Mouse (Mus musculus) lung, embryonic 14.5 days (tissue): Measurements from ENCODE around the gene Vps11. TPM values are rescaled to one million over a fixed set of nuclear protein-coding genes. Genes with fewer than 3 reads are reported as not detected.
"Not testable (repeated sequence)": the region's sequence is repeated elsewhere in the genome, so short reads cannot be mapped to it uniquely, and the experiment has no call there.

Experiments used
- ATAC-seq: fragments of 200-750 bp; cut with Nextera tagmentation; 2 replicates; pipeline ENCODE4 v1.8.0; 2017; ENCODE audit warnings: mild to moderate bottlenecking, moderate TSS enrichment, moderate library complexity; ENCODE audit not compliant: insufficient read depth
- DNase-seq: peaks from one replicate; pipeline ENCODE4 v3.0.0-alpha.2; 2015
- H3K27ac ChIP-seq: fragments of 300-500 bp; sonication (generic); 2 replicates; pipeline ENCODE4 v1.5.1; 2014; ENCODE audit warnings: low read depth, mild to moderate bottlenecking, moderate library complexity
- H3K27me3 ChIP-seq: fragments of 300-500 bp; sonication (generic); 2 replicates; pipeline ENCODE4 v1.6.1; 2014; ENCODE audit warnings: low read length, control low read depth; ENCODE audit not compliant: insufficient read depth
- H3K36me3 ChIP-seq: fragments of 300-500 bp; sonication (generic); 2 replicates; pipeline ENCODE4 v1.6.1; 2014; ENCODE audit warnings: control low read depth; ENCODE audit not compliant: insufficient read depth
- H3K4me1 ChIP-seq: fragments of 300-500 bp; sonication (generic); 2 replicates; pipeline ENCODE4 v1.6.1; 2014; ENCODE audit warnings: antibody characterized with exemption, control low read depth; ENCODE audit not compliant: insufficient read depth
- H3K4me2 ChIP-seq: fragments of 300-500 bp; sonication (generic); 2 replicates; pipeline ENCODE4 v1.6.1; 2014; ENCODE audit warnings: mild to moderate bottlenecking
- H3K4me3 ChIP-seq: fragments of 300-500 bp; sonication (generic); 2 replicates; pipeline ENCODE4 v1.5.1; 2014; ENCODE audit warnings: low read depth, low read length
- H3K9ac ChIP-seq: fragments of 300-500 bp; sonication (generic); 2 replicates; pipeline ENCODE4 v1.6.1; 2014
- H3K9me3 ChIP-seq: fragments of 300-500 bp; sonication (generic); 2 replicates; pipeline ENCODE4 v1.6.1; 2016; ENCODE audit warnings: low read depth, low read length, control low read depth
- CTCF ChIP-seq: IDR thresholded peaks from 2 replicates; pipeline ENCODE4 v1.5.1; 2016; ENCODE audit warnings: antibody characterized with exemption, low read depth
- WGBS: fragments of 180-500 bp; shearing (Covaris S2); extraction: QIAGEN DNeasy Blood & Tissue Kit; methylation state at CpG from one replicate; pipeline ENCODE4 v1.1.7; 2014; 5-methylcytosine and 5-hydroxymethylcytosine counted together
- polyA plus RNA-seq: library from polyadenylated mRNA; unstranded; fragments of >200 nt; fragmentation: Nextera tagmentation; extraction: Ambion mirVana; gene quantifications from 2 replicates; pipeline ENCODE4 v1.2.1, GENCODE M21; 2014

Gene Vps11
- polyA plus RNA-seq, 1 experiment from 2014 or later, result 26.8 TPM

- no peak for ATAC-seq
- DNase-seq, result no peak
- TF ChIP-seq CTCF, result no peak
- peaks cover 39% of the 10 kb centered on the region for H3K36me3 ChIP-seq
- no peaks in the 10 kb centered on the region for H3K9me3 ChIP-seq
- peak overlapping the region; percentile 82 for H3K4me2 ChIP-seq
- 70% methylated on average over 3 of the region's 3 CpGs for WGBS
- H3K4me1 ChIP-seq, result no peaks in the 10 kb centered on the region
- peak overlapping the region; percentile 76; the same call in 1 of the 2 replicates for H3K4me3 ChIP-seq
- H3K9ac ChIP-seq, result peak overlapping the region; percentile 39
- H3K27me3 ChIP-seq, result no peaks in the 10 kb centered on the region
- peak overlapping the region; percentile 21; the same call in 1 of the 2 replicates for H3K27ac ChIP-seq
These were observed 19.3 kb downstream of the Vps11 start for GRCm38 (mm10) chr9:44342173-44342572.

- peak overlapping the region; percentile 7; the same call in 1 of the 2 replicates for H3K27ac ChIP-seq
- no peak for ATAC-seq
- peaks cover 36% of the 10 kb centered on the region for H3K36me3 ChIP-seq
- H3K4me3 ChIP-seq, result peak overlapping the region; percentile 76
- H3K9ac ChIP-seq, result peak overlapping the region; percentile 39; the same call in 1 of the 2 replicates
- 79% methylated on average over 5 of the region's 5 CpGs for WGBS
- no peak for DNase-seq
- no peaks in the 10 kb centered on the region for H3K27me3 ChIP-seq
- no peak overlapping the region; the same call in 1 of the 2 replicates for H3K4me2 ChIP-seq
- no peak for TF ChIP-seq CTCF
- no peaks in the 10 kb centered on the region for H3K4me1 ChIP-seq
- H3K9me3 ChIP-seq, result no peaks in the 10 kb centered on the region
These were observed 20.0 kb downstream of the Vps11 start for GRCm38 (mm10) chr9:44341487-44341886.

GRCm38 (mm10) chr9:44338574-44338973, 22.9 kb downstream of the Vps11 start:
- Histone ChIP-seq H3K27me3 (no peaks in the 10 kb centered on the region), H3K36me3 (peaks cover 38% of the 10 kb centered on the region), H3K9ac (no peak overlapping the region), H3K9me3 (no peaks in the 10 kb centered on the region), H3K4me1 (no peaks in the 10 kb centered on the region), H3K4me3 (no peak overlapping the region), H3K4me2 (no peak overlapping the region), H3K27ac (no peak overlapping the region)
- WGBS, result 75% methylated on average over 5 of the region's 5 CpGs
- no peak for TF ChIP-seq CTCF
- no peak for ATAC-seq
- DNase-seq, result peak; percentile 35

- ATAC-seq, result no peak
- Histone ChIP-seq H3K9me3 (no peaks in the 10 kb centered on the region), H3K27ac (peak overlapping the region; percentile 16; the same call in 1 of the 2 replicates), H3K27me3 (no peaks in the 10 kb centered on the region), H3K9ac (peak overlapping the region; percentile 18), H3K4me1 (no peaks in the 10 kb centered on the region), H3K4me3 (peak overlapping the region; percentile 99), H3K4me2 (peak overlapping the region; percentile 59), H3K36me3 (peaks cover 48% of the 10 kb centered on the region)
- TF ChIP-seq CTCF, result no peak
- 51% methylated on average over 9 of the region's 9 CpGs for WGBS
- DNase-seq, result no peak
These were observed 23.9 kb downstream of the Vps11 start for GRCm38 (mm10) chr9:44337436-44338169.

- Histone ChIP-seq H3K4me1 (no peaks in the 10 kb centered on the region), H3K27me3 (no peaks in the 10 kb centered on the region), H3K4me3 (peak overlapping the region; percentile 99), H3K4me2 (peak overlapping the region; percentile 59), H3K9ac (peak overlapping the region; percentile 99), H3K27ac (0 out of 2 replicates have a peak overlapping the region, but pooled peaks have one; percentile 38), H3K9me3 (no peaks in the 10 kb centered on the region), H3K36me3 (peaks cover 53% of the 10 kb centered on the region)
- DNase-seq (no peak), ATAC-seq (no peak)
- 45% methylated on average over 3 of the region's 3 CpGs for WGBS
- TF ChIP-seq CTCF, result no peak
These were observed 24.5 kb downstream of the Vps11 start for GRCm38 (mm10) chr9:44336964-44337363.

GRCm38 (mm10) chr9:44336513-44336912, 25.0 kb downstream of the Vps11 start:
- not testable (repeated sequence) for ATAC-seq, H3K4me1 ChIP-seq, H3K27me3 ChIP-seq, H3K9me3 ChIP-seq, DNase-seq
- Histone ChIP-seq H3K4me2 (peak overlapping the region; percentile 59), H3K9ac (peak overlapping the region; percentile 99), H3K27ac (0 out of 2 replicates have a peak overlapping the region, but pooled peaks have one; percentile 38), H3K36me3 (peaks cover 54% of the 10 kb centered on the region), H3K4me3 (peak overlapping the region; percentile 99)
- WGBS, result 21% methylated on average over 4 of the region's 4 CpGs

- WGBS, result under 1% methylated on average over 5 of the region's 5 CpGs
- peak overlapping the region; percentile 59 for H3K4me2 ChIP-seq
- ATAC-seq, result no peak
- H3K36me3 ChIP-seq, result peaks cover 59% of the 10 kb centered on the region
- H3K9ac ChIP-seq, result peak overlapping the region; percentile 99
- H3K27ac ChIP-seq, result peak overlapping the region; percentile 98
- peak; percentile 32 for DNase-seq
- no peaks in the 10 kb centered on the region for H3K27me3 ChIP-seq
- TF ChIP-seq CTCF, result no peak
- H3K4me3 ChIP-seq, result peak overlapping the region; percentile 99
- no peaks in the 10 kb centered on the region for H3K9me3 ChIP-seq
- H3K4me1 ChIP-seq, result no peaks in the 10 kb centered on the region
These were observed 25.4 kb downstream of the Vps11 start for GRCm38 (mm10) chr9:44336093-44336406.
